Mouse (Mus musculus) megakaryocyte, embryonic 14.5 days (primary cell): ENCODE results near the gene Nrip1. TPM values are rescaled to one million over a fixed set of nuclear protein-coding genes. Genes with fewer than 3 reads are reported as not detected.

Source experiments
- H3K27me3 ChIP-seq: replicated peaks from 2 replicates; pipeline ENCODE3; 2012; ENCODE audit warnings: inconsistent platforms
- H3K36me3 ChIP-seq: replicated peaks from 2 replicates; pipeline ENCODE3; 2012; ENCODE audit warnings: low read length, inconsistent platforms, mixed read lengths
- H3K4me1 ChIP-seq: 2 replicates; pipeline ENCODE4 v1.6.1; 2012; ENCODE audit warnings: inconsistent platforms
- H3K4me3 ChIP-seq: replicated peaks from 2 replicates; pipeline ENCODE3; 2012; ENCODE audit warnings: moderate library complexity, mild to moderate bottlenecking, inconsistent platforms
- H3K9me3 ChIP-seq: 2 replicates; pipeline ENCODE4 v1.6.1; 2012; ENCODE audit warnings: inconsistent platforms
- FLI1 ChIP-seq: IDR thresholded peaks from 2 replicates; pipeline ENCODE4 v1.6.1; 2012; ENCODE audit warnings: low read length, inconsistent platforms, mixed read lengths
- GATA1 ChIP-seq: IDR thresholded peaks from 3 replicates; pipeline ENCODE4 v1.6.1; 2012; ENCODE audit warnings: mixed read lengths, low read length, inconsistent platforms, borderline replicate concordance
- polyA plus RNA-seq: library from polyadenylated mRNA; stranded (reverse); fragments of >175 nt; gene quantifications from 2 replicates; pipeline ENCODE4 v1.2.3, GENCODE M21; 2012; ENCODE audit warnings: low replicate concordance; ENCODE audit not compliant: insufficient read depth

Nrip1 gene
- polyA plus RNA-seq, 1 experiment: 3.0 TPM

- Histone ChIP-seq H3K27me3 (no peaks in the 10 kb centered on the region), H3K4me1 (peaks cover 3% of the 10 kb centered on the region; the same call in 1 of the 2 replicates), H3K4me3 (no peak overlapping the region), H3K9me3 (no peaks in the 10 kb centered on the region), H3K36me3 (no peaks in the 10 kb centered on the region)
- TF ChIP-seq FLI1 (no peak), GATA1 (no peak)
Observed at GRCm38 (mm10) chr16:76266635-76267268, 106.9 kb downstream of the Nrip1 start.

- H3K36me3 ChIP-seq: no peaks in the 10 kb centered on the region
- no peak overlapping the region for H3K4me3 ChIP-seq
- no peaks in the 10 kb centered on the region for H3K9me3 ChIP-seq
- H3K27me3 ChIP-seq: no peaks in the 10 kb centered on the region
- peaks cover 3% of the 10 kb centered on the region; the same call in 1 of the 2 replicates for H3K4me1 ChIP-seq
- TF ChIP-seq GATA1 (no peak), FLI1 (no peak)
Observed at GRCm38 (mm10) chr16:76265874-76266273, 107.8 kb downstream of the Nrip1 start.

- no peak overlapping the region for H3K4me3 ChIP-seq
- H3K36me3 ChIP-seq: no peaks in the 10 kb centered on the region
- no peaks in the 10 kb centered on the region for H3K9me3 ChIP-seq
- no peak for TF ChIP-seq FLI1
- no peak for TF ChIP-seq GATA1
- peaks cover 3% of the 10 kb centered on the region; the same call in 1 of the 2 replicates for H3K4me1 ChIP-seq
- no peaks in the 10 kb centered on the region for H3K27me3 ChIP-seq
Observed at GRCm38 (mm10) chr16:76265301-76265700, 108.3 kb downstream of the Nrip1 start.

GRCm38 (mm10) chr16:76263393-76263792 is 110.2 kb downstream of the Nrip1 start:
- Histone ChIP-seq H3K4me1 (no peaks in the 10 kb centered on the region), H3K9me3 (peaks cover 8% of the 10 kb centered on the region), H3K36me3 (peaks cover 4% of the 10 kb centered on the region), H3K27me3 (no peaks in the 10 kb centered on the region), H3K4me3 (no peak overlapping the region)
- no peak for TF ChIP-seq FLI1
- no peak for TF ChIP-seq GATA1

- H3K9me3 ChIP-seq: peaks cover 16% of the 10 kb centered on the region
- H3K4me3 ChIP-seq: no peak overlapping the region
- H3K4me1 ChIP-seq: no peaks in the 10 kb centered on the region
- peaks cover 4% of the 10 kb centered on the region for H3K36me3 ChIP-seq
- H3K27me3 ChIP-seq: no peaks in the 10 kb centered on the region
- TF ChIP-seq FLI1: no peak
- no peak for TF ChIP-seq GATA1
Observed at GRCm38 (mm10) chr16:76260296-76260695, 113.3 kb downstream of the Nrip1 start.

GRCm38 (mm10) chr16:76251826-76252225 is 121.8 kb downstream of the Nrip1 start:
- Histone ChIP-seq H3K4me3 (no peak overlapping the region), H3K9me3 (peaks cover under 1% of the 10 kb centered on the region; the same call in 1 of the 2 replicates), H3K4me1 (no peaks in the 10 kb centered on the region), H3K27me3 (no peaks in the 10 kb centered on the region), H3K36me3 (no peaks in the 10 kb centered on the region)
- TF ChIP-seq GATA1 (no peak), FLI1 (no peak)

- Histone ChIP-seq H3K27me3 (no peaks in the 10 kb centered on the region), H3K36me3 (no peaks in the 10 kb centered on the region), H3K9me3 (no peaks in the 10 kb centered on the region), H3K4me3 (no peak overlapping the region), H3K4me1 (no peaks in the 10 kb centered on the region)
- TF ChIP-seq FLI1 (no peak), GATA1 (no peak)
Observed at GRCm38 (mm10) chr16:76249345-76250091, 124.1 kb downstream of the Nrip1 start.

GRCm38 (mm10) chr16:76242850-76243249 is 130.8 kb downstream of the Nrip1 start:
- no peak overlapping the region for H3K4me3 ChIP-seq
- no peaks in the 10 kb centered on the region for H3K36me3 ChIP-seq
- H3K4me1 ChIP-seq: peaks cover 11% of the 10 kb centered on the region
- no peaks in the 10 kb centered on the region for H3K9me3 ChIP-seq
- H3K27me3 ChIP-seq: no peaks in the 10 kb centered on the region
- TF ChIP-seq GATA1 (no peak), FLI1 (no peak)

GRCm38 (mm10) chr16:76241266-76241665 is 132.4 kb downstream of the Nrip1 start:
- TF ChIP-seq GATA1: no peak
- no peak for TF ChIP-seq FLI1

GRCm38 (mm10) chr16:76239353-76239752 is 134.3 kb downstream of the Nrip1 start:
- Histone ChIP-seq H3K9me3 (no peaks in the 10 kb centered on the region), H3K36me3 (no peaks in the 10 kb centered on the region)
- TF ChIP-seq GATA1 (no peak), FLI1 (no peak)

More at GRCm38 (mm10) chr16:76241266-76241665, 132.4 kb downstream of the Nrip1 start:
- H3K9me3 ChIP-seq: no peaks in the 10 kb centered on the region
- no peak overlapping the region for H3K4me3 ChIP-seq
- H3K27me3 ChIP-seq: no peaks in the 10 kb centered on the region
- H3K4me1 ChIP-seq: peaks cover 11% of the 10 kb centered on the region
- no peaks in the 10 kb centered on the region for H3K36me3 ChIP-seq

More at GRCm38 (mm10) chr16:76239353-76239752, 134.3 kb downstream of the Nrip1 start:
- no peak overlapping the region for H3K4me3 ChIP-seq
- H3K27me3 ChIP-seq: no peaks in the 10 kb centered on the region
- H3K4me1 ChIP-seq: peaks cover 11% of the 10 kb centered on the region
